Mouse (Mus musculus): ENCODE measurements at regions not wholly inside any gene's neighbourhood (a gene's known extent, or its start where the extent isn't known, plus 50 kb on each side); places are given as distances from the start of the nearest gene placed in this dataset.

- peaks cover 11% of the 10 kb centered on the region; the same call in 1 of the 2 replicates for H3K4me1 ChIP-seq (ENCODE audit: control insufficient read depth, insufficient read depth, low read length)
- 0 out of 2 replicates have a peak overlapping the region, but pooled peaks have one; percentile 29 for H3K27ac ChIP-seq (ENCODE audit: insufficient read depth, low read length)
- TF ChIP-seq CTCF (IDR thresholded peaks at IDR 0.05; ENCODE audit: borderline replicate concordance, insufficient read depth, low read length) (no peak), POLR2A (IDR thresholded peaks at IDR 0.05; ENCODE audit: low read depth, low read length) (no peak)
- H3K4me3 ChIP-seq (ENCODE audit: insufficient read depth, low read length), result no peak overlapping the region
Measured at GRCm38 (mm10) chr16:24094566-24094965, 105.9 kb upstream of the Bcl6 start.

DNA sequence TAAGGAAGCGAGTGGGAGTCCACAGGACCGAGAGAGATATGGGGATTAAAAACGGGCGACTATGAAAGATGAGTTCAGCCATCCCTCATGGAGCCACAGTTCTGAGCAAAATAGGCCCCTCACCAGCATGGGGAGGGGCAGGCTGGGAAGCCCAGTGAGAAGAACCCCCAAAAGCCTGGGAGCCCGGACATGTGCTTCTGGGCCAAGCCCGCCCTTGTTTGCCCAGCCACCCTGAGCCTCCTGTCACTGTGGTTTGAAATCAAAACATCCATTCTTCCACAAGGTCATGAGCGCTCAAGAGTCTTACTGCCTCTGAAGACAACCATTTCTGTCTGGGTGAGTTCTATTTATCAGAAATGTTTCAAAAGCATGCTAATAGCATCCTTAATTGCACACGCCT is 105.0 kb upstream of the Bcl6 start:
- TF ChIP-seq CTCF (IDR thresholded peaks at IDR 0.05; ENCODE audit: borderline replicate concordance, insufficient read depth, low read length) (no peak), POLR2A (IDR thresholded peaks at IDR 0.05; ENCODE audit: low read depth, low read length) (no peak)
- Histone ChIP-seq H3K4me3 (ENCODE audit: insufficient read depth, low read length) (no peak overlapping the region), H3K27ac (ENCODE audit: insufficient read depth, low read length) (no peak overlapping the region), H3K4me1 (ENCODE audit: control insufficient read depth, insufficient read depth, low read length) (peaks cover 11% of the 10 kb centered on the region; the same call in 1 of the 2 replicates)

DNA sequence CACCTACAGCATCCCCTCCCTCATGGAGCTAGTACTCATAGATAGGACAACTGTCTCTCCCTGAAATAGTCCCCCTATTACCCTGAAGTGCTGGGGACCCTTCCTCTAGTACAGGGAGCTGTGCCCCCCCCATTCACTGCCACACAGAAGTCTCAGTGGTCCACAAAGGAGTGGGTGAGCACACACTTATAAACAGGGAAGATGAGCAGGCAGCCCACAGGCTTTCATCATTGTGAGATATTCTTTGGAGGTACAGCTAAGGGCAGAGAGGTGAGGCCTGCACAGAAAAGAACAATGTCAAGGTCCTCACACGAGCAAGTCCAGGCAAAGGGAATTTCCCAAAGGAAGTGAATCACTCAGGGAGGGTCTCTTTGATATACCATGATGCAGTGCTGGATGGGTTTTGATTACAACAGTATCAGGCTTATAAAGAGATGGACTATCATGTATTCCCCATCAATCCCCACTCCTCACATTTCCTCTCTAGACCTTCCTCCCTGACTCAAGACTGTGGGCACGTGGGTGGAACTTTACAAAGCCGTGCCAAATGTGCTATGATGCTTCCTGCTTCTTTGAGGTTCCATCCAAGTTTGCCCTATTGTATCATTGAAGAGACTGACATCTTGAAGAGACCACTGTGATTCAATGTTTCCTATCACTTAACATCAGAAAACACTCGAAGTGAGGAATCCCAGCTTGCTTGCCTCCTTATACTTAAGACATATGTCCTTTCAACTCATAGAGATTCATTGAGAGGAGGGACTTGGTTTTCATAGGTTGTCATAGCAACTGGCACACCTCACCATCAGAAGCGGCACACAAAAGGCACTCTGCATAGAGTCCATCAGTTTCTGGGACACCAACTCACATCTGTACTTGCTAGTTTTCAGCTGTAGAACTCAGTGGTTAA is 104.2 kb upstream of the Bcl6 start:
- TF ChIP-seq CTCF (IDR thresholded peaks at IDR 0.05; ENCODE audit: borderline replicate concordance, insufficient read depth, low read length), result no peak
- TF ChIP-seq POLR2A (IDR thresholded peaks at IDR 0.05; ENCODE audit: low read depth, low read length), result no peak

GRCm38 (mm10) chr16:24092136-24092535 is 103.5 kb upstream of the Bcl6 start:
- peaks cover 11% of the 10 kb centered on the region; the same call in 1 of the 2 replicates for H3K4me1 ChIP-seq (ENCODE audit: control insufficient read depth, insufficient read depth, low read length)
- TF ChIP-seq POLR2A (IDR thresholded peaks at IDR 0.05; ENCODE audit: low read depth, low read length), result no peak
- TF ChIP-seq CTCF (IDR thresholded peaks at IDR 0.05; ENCODE audit: borderline replicate concordance, insufficient read depth, low read length), result no peak
- H3K27ac ChIP-seq (ENCODE audit: insufficient read depth, low read length), result no peak overlapping the region
- H3K4me3 ChIP-seq (ENCODE audit: insufficient read depth, low read length), result no peak overlapping the region

More for the DNA sequence above, 104.2 kb upstream of the Bcl6 start:
- Histone ChIP-seq H3K27ac (ENCODE audit: insufficient read depth, low read length) (no peak overlapping the region), H3K4me1 (ENCODE audit: control insufficient read depth, insufficient read depth, low read length) (peaks cover 11% of the 10 kb centered on the region; the same call in 1 of the 2 replicates), H3K4me3 (ENCODE audit: insufficient read depth, low read length) (no peak overlapping the region)

DNA sequence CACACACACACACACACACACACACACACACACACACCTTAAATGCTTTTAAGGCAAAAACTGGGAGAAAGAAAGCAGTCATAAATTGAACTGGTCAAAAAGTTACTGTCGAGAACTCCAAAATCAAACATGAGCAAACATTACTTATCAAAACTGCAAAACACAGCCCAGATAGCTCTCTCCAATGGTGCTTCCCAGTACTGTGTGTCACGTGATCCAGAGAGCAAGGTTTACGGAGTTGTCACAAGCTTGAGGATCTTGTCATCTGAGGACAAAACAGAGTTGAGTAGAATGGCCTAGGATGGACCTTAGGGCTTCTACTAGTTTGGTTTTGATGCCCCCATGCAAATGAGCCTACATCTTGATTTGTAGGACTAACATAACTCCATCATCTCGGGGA is 102.3 kb upstream of the Bcl6 start:
- no peak overlapping the region for H3K27ac ChIP-seq (ENCODE audit: insufficient read depth, low read length)
- no peak for TF ChIP-seq POLR2A (IDR thresholded peaks at IDR 0.05; ENCODE audit: low read depth, low read length)
- TF ChIP-seq CTCF (IDR thresholded peaks at IDR 0.05; ENCODE audit: borderline replicate concordance, insufficient read depth, low read length), result no peak
- H3K4me1 ChIP-seq (ENCODE audit: control insufficient read depth, insufficient read depth, low read length), result peaks cover 11% of the 10 kb centered on the region; the same call in 1 of the 2 replicates
- no peak overlapping the region for H3K4me3 ChIP-seq (ENCODE audit: insufficient read depth, low read length)

DNA sequence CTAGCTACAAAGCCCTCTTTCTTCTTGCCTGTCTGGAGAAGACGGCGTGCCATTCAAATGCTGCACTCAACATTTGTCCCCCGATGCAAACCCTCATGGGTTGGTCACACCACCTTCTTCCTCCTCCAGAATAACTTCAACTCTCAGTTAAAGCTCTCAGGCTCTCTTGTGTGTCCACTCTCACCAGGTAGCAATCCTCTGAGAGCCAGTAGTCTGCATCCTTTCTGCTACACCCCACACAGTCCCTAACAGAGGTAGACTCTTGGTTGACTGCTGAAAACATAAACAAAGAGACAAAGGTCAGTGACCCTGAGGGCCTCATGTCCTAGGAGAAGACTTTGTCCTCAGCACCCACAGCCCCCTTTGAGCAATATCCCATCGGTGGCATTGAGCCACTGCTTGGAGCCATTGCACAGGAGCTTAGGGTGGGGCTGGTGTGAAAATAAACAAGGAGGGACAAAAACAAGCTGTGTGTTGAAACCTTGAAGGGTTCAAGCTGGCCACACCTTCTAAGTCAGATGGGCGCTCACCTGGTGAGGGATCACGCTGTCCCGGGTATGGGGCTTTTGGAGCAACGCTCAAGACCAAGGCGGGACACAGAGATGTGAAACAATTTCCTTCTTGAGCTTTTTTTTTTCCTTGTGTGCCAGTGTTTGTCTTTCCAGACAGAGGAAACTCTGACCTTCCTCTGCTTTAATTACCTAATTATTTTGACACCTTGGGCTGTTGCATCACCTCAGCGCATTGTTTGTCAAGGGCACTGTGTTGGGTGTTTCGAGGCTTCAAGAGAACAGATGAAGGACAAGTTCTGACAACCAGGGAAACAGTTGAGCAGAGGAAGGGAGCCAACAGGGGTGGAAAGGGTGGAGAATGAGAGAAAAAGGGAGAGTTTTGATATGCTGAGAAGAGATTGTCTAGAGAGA is 101.4 kb upstream of the Bcl6 start:
- H3K4me3 ChIP-seq (ENCODE audit: insufficient read depth, low read length), result no peak overlapping the region
- H3K4me1 ChIP-seq (ENCODE audit: control insufficient read depth, insufficient read depth, low read length), result peaks cover 11% of the 10 kb centered on the region; the same call in 1 of the 2 replicates
- H3K27ac ChIP-seq (ENCODE audit: insufficient read depth, low read length), result no peak overlapping the region
- no peak for TF ChIP-seq POLR2A (IDR thresholded peaks at IDR 0.05; ENCODE audit: low read depth, low read length)
- TF ChIP-seq CTCF (IDR thresholded peaks at IDR 0.05; ENCODE audit: borderline replicate concordance, insufficient read depth, low read length), result no peak

DNA sequence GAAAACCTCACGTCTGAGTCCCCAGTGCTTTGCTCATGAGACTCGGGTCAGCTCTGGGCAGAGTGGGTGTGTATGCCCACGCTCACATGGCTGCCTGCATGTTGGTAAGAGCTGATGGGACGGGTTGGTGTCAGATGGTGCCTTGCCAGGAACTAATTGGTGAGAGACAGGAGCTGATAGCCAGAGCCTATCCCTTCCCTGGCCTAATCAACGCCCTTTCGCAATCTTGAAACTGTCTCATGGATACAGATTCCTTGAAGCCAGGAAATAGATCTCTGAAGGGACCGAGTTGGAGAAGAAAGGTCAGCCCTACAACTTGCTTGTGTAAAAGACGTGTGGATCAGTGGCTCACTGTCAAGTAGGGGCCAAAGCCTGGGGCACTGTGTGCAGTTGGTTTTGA is 95.3 kb upstream of the Bcl6 start:
- Histone ChIP-seq H3K4me3 (ENCODE audit: insufficient read depth, low read length) (no peak overlapping the region), H3K4me1 (ENCODE audit: control insufficient read depth, insufficient read depth, low read length) (no peaks in the 10 kb centered on the region), H3K27ac (ENCODE audit: insufficient read depth, low read length) (no peak overlapping the region)
- no peak for TF ChIP-seq POLR2A (IDR thresholded peaks at IDR 0.05; ENCODE audit: low read depth, low read length)
- TF ChIP-seq CTCF (IDR thresholded peaks at IDR 0.05; ENCODE audit: borderline replicate concordance, insufficient read depth, low read length), result no peak

DNA sequence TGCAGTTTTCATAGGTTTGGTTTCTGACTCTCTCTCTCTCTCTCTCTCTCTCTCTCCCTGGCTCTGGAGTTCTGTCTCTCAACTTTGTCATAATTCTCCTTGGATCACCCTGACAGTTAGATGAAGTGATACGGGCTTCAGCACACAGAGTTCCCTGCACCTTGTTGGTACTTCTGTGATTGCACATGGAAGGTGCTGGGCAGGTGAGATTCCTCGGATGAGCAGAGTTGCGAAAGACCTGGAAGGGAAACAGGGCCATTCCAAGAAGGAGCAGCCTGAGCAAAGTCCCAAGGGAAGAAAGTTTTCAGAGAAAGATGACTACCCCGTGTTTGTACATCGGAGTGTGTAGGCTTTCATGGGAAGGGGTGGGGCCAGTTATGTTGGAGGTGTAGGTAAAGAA is 91.8 kb upstream of the Bcl6 start:
- H3K4me1 ChIP-seq (ENCODE audit: control insufficient read depth, insufficient read depth, low read length), result no peaks in the 10 kb centered on the region
- H3K4me3 ChIP-seq (ENCODE audit: insufficient read depth, low read length), result no peak overlapping the region
- H3K27ac ChIP-seq (ENCODE audit: insufficient read depth, low read length), result no peak overlapping the region
- TF ChIP-seq CTCF (IDR thresholded peaks at IDR 0.05; ENCODE audit: borderline replicate concordance, insufficient read depth, low read length) (no peak), POLR2A (IDR thresholded peaks at IDR 0.05; ENCODE audit: low read depth, low read length) (no peak)

GRCm38 (mm10) chr16:24078622-24079021 is 90.0 kb upstream of the Bcl6 start:
- no peak for TF ChIP-seq POLR2A (IDR thresholded peaks at IDR 0.05; ENCODE audit: low read depth, low read length)
- Histone ChIP-seq H3K27ac (ENCODE audit: insufficient read depth, low read length) (no peak overlapping the region), H3K4me3 (ENCODE audit: insufficient read depth, low read length) (no peak overlapping the region), H3K4me1 (ENCODE audit: control insufficient read depth, insufficient read depth, low read length) (no peaks in the 10 kb centered on the region)

Measured in embryonic fibroblast, embryonic 13.5 days (primary cell).